Mouse (Mus musculus): ENCODE data around the gene Rai14. TPM values are rescaled to one million over a fixed set of nuclear protein-coding genes. Genes with fewer than 3 reads are reported as not detected.

The Rai14 gene
- polyA plus RNA-seq, 1 experiment: 27.4 TPM

DNA sequence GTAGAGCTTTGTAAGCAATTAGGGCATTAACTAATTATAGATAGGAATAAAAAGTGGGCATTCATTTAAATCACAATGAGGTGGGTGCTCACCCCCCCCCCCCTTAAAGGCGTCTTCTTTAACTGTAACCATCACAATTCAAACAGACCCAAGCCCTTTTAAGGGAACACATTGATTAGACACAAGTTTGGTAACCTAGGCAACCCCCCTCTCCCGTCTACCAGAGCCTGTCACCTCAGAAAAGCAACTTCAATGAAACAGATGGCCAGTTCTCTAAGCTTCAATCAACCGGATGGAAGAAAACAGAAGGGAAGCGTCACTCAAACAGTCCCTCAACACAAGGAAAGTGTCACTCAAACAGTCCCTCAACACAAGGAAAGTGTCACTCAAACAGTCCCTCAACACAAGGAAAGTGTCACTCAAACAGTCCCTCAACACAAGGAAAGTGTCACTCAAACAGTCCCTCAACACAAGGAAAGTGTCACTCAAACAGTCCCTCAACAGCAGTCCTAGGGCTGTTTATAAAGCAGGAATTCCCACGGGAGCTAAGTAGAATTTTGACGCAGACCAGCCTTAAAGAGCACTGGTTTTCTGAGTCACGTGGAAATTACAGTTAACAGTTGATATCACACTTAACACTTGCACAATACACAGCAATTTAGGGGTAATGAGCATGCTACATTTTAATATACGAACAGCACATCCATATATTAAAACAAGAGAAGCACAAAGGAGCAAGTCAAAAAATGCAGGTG is 59.1 kb downstream of the Rai14 start:
- H3K27me3 ChIP-seq (ENCODE audit: control insufficient read depth, insufficient read depth, insufficient read length): no peaks in the 10 kb centered on the region
- no peak overlapping the region for H3K4me3 ChIP-seq
- H3K36me3 ChIP-seq (ENCODE audit: control insufficient read depth, insufficient read depth): peaks cover 4% of the 10 kb centered on the region
- H3K4me2 ChIP-seq (ENCODE audit: low read depth): no peak overlapping the region
- no peak overlapping the region for H3ac ChIP-seq (ENCODE audit: control insufficient read depth, insufficient read length)
- peaks cover 79% of the 10 kb centered on the region for H3K79me2 ChIP-seq (ENCODE audit: control insufficient read depth, insufficient read depth)
- TF ChIP-seq TCF3 (IDR thresholded peaks at IDR 0.05; ENCODE audit: insufficient read length, low read depth) (no peak), POLR2A (IDR thresholded peaks at IDR 0.05; ENCODE audit: insufficient read length, low read depth) (no peak), POLR2AphosphoS2 (IDR thresholded peaks at IDR 0.05; ENCODE audit: insufficient read length, low read depth) (no peak), MYOG (IDR thresholded peaks at IDR 0.05; ENCODE audit: control insufficient read depth in 1 of 3, insufficient read depth in 1 of 3, insufficient read length in 2 of 3, low read depth in 2 of 3) (no peak), CEBPB (IDR thresholded peaks at IDR 0.05; ENCODE audit: insufficient read depth, poor library complexity, severe bottlenecking) (no peak), TCF12 (IDR thresholded peaks at IDR 0.05; ENCODE audit: insufficient read depth, poor library complexity, severe bottlenecking) (no peak), USF1 (IDR thresholded peaks at IDR 0.05; ENCODE audit: low read depth) (no peak), REST (IDR thresholded peaks at IDR 0.05; ENCODE audit: insufficient read depth, insufficient read length) (no peak), E2F4 (IDR thresholded peaks at IDR 0.05; ENCODE audit: insufficient read depth) (no peak), MAX (IDR thresholded peaks at IDR 0.05; ENCODE audit: low read depth) (no peak), MYOD1 (IDR thresholded peaks at IDR 0.05; ENCODE audit: control insufficient read depth in 1 of 3, insufficient read length in 2 of 3, low read depth in 2 of 3) (no peak), SRF (IDR thresholded peaks at IDR 0.05; ENCODE audit: control insufficient read depth, insufficient read length, low read depth) (no peak)

DNA sequence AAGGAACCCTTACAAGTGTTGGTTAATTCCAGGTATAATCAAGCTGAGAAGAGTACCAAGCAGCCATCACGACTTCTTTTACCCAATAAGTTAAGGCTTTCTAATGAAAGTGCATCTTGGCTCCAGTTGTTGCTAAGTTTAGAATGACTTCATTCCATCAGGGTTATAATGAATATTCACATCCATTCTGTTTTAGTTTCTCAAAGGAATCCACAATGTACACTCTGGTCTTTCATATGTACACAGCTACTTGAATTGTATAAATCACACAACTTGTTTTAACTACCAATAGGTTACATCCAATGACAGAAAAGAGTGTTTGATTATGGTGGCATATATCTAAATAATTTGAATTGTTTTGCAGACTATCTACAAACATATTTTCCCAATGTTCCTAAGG is 59.7 kb downstream of the Rai14 start:
- no peak for TF ChIP-seq POLR2A (IDR thresholded peaks at IDR 0.05; ENCODE audit: insufficient read length, low read depth)
- TF ChIP-seq REST (IDR thresholded peaks at IDR 0.05; ENCODE audit: insufficient read depth, insufficient read length): no peak
- no peak for TF ChIP-seq TCF3 (IDR thresholded peaks at IDR 0.05; ENCODE audit: insufficient read length, low read depth)
- no peak for TF ChIP-seq MAX (IDR thresholded peaks at IDR 0.05; ENCODE audit: low read depth)
- no peak for TF ChIP-seq MYOD1 (IDR thresholded peaks at IDR 0.05; ENCODE audit: control insufficient read depth in 1 of 3, insufficient read length in 2 of 3, low read depth in 2 of 3)
- TF ChIP-seq SRF (IDR thresholded peaks at IDR 0.05; ENCODE audit: control insufficient read depth, insufficient read length, low read depth): no peak
- TF ChIP-seq USF1 (IDR thresholded peaks at IDR 0.05; ENCODE audit: low read depth): no peak
- no peak for TF ChIP-seq POLR2AphosphoS2 (IDR thresholded peaks at IDR 0.05; ENCODE audit: insufficient read length, low read depth)
- TF ChIP-seq TCF12 (IDR thresholded peaks at IDR 0.05; ENCODE audit: insufficient read depth, poor library complexity, severe bottlenecking): no peak
- TF ChIP-seq CEBPB (IDR thresholded peaks at IDR 0.05; ENCODE audit: insufficient read depth, poor library complexity, severe bottlenecking): no peak
- no peak for TF ChIP-seq MYOG (IDR thresholded peaks at IDR 0.05; ENCODE audit: control insufficient read depth in 1 of 3, insufficient read depth in 1 of 3, insufficient read length in 2 of 3, low read depth in 2 of 3)
- TF ChIP-seq E2F4 (IDR thresholded peaks at IDR 0.05; ENCODE audit: insufficient read depth): no peak

DNA sequence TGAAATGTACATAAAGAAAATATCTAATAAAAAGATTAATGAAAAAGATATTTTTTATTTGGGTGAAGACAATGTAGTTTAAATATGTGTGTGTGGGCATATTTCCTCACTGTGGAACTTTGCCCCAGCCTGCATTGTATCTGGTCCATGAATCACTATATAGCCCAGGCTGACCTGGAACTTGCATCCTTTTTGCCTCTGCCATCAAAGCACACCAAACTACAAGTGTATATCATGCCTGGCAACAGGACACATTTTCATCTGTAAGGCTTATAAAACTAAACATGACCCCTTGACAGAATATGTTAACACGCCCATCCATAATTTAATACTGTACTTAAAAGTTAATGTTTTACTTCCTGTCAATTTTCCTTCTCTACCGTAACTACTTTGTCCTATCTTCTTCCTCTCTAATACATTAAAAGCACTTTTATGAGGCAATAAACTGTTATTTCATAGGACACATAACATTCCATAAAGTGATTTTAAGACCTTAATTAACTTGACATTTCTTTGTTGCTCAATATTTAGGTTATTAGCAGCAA is 61.4 kb downstream of the Rai14 start:
- no peak overlapping the region for H3ac ChIP-seq (ENCODE audit: control insufficient read depth, insufficient read length)
- TF ChIP-seq POLR2AphosphoS2 (IDR thresholded peaks at IDR 0.05; ENCODE audit: insufficient read length, low read depth) (no peak), MYOD1 (IDR thresholded peaks at IDR 0.05; ENCODE audit: control insufficient read depth in 1 of 3, insufficient read length in 2 of 3, low read depth in 2 of 3) (no peak), E2F4 (IDR thresholded peaks at IDR 0.05; ENCODE audit: insufficient read depth) (no peak), SRF (IDR thresholded peaks at IDR 0.05; ENCODE audit: control insufficient read depth, insufficient read length, low read depth) (no peak), TCF12 (IDR thresholded peaks at IDR 0.05; ENCODE audit: insufficient read depth, poor library complexity, severe bottlenecking) (no peak), POLR2A (IDR thresholded peaks at IDR 0.05; ENCODE audit: insufficient read length, low read depth) (no peak), USF1 (IDR thresholded peaks at IDR 0.05; ENCODE audit: low read depth) (no peak), MYOG (IDR thresholded peaks at IDR 0.05; ENCODE audit: control insufficient read depth in 1 of 3, insufficient read depth in 1 of 3, insufficient read length in 2 of 3, low read depth in 2 of 3) (no peak), REST (IDR thresholded peaks at IDR 0.05; ENCODE audit: insufficient read depth, insufficient read length) (no peak), MAX (IDR thresholded peaks at IDR 0.05; ENCODE audit: low read depth) (no peak)
- no peak overlapping the region for H3K4me3 ChIP-seq
- peaks cover 4% of the 10 kb centered on the region for H3K36me3 ChIP-seq (ENCODE audit: control insufficient read depth, insufficient read depth)
- no peak overlapping the region for H3K4me2 ChIP-seq (ENCODE audit: low read depth)
- H3K79me2 ChIP-seq (ENCODE audit: control insufficient read depth, insufficient read depth): peaks cover 89% of the 10 kb centered on the region
- H3K27me3 ChIP-seq (ENCODE audit: control insufficient read depth, insufficient read depth, insufficient read length): no peaks in the 10 kb centered on the region

More for the DNA sequence above, 59.7 kb downstream of the Rai14 start:
- Histone ChIP-seq H3K79me2 (ENCODE audit: control insufficient read depth, insufficient read depth) (peaks cover 81% of the 10 kb centered on the region), H3K36me3 (ENCODE audit: control insufficient read depth, insufficient read depth) (peaks cover 4% of the 10 kb centered on the region), H3K27me3 (ENCODE audit: control insufficient read depth, insufficient read depth, insufficient read length) (no peaks in the 10 kb centered on the region), H3ac (ENCODE audit: control insufficient read depth, insufficient read length) (no peak overlapping the region), H3K4me2 (ENCODE audit: low read depth) (no peak overlapping the region), H3K4me3 (no peak overlapping the region)

DNA sequence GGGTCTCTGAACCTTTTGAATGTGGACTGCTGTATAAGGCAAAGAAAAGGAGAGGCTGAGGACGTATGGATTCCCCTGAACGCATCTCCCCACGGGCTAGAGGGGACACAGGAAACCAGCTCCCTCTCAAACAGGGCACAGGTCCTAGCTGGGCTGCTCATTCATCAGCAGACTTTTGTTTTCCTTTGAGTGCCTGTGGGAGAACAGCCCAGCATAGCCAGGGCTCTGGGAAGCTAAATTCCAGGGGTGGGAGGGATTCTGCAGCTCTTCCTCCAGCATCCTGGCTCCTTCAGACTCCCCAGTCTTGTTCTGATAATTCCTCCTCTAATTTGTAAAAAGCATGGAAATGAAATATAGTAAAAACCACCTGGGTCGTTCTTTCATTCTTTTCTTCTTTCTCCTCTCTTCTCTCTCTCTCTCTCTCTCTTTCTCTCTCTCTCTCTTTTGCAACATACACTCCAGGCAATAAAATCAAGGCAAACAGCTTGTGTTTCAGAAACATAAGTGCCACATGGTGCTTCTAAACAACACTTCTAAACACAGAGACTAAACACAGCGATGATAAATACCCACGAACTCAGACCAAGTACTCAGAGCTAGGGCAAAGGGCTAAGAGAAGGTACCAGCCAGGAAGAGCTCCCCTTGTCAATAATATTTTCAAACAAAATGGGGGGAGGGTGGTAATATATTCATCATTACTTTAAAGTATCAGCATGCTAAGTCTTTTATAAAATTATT is 65.9 kb downstream of the Rai14 start:
- no peak overlapping the region for H3K4me2 ChIP-seq (ENCODE audit: low read depth)
- H3K36me3 ChIP-seq (ENCODE audit: control insufficient read depth, insufficient read depth): peaks cover 3% of the 10 kb centered on the region
- H3K79me2 ChIP-seq (ENCODE audit: control insufficient read depth, insufficient read depth): peaks cover 87% of the 10 kb centered on the region
- no peak overlapping the region for H3ac ChIP-seq (ENCODE audit: control insufficient read depth, insufficient read length)
- H3K4me3 ChIP-seq: no peak overlapping the region
- TF ChIP-seq SRF (IDR thresholded peaks at IDR 0.05; ENCODE audit: control insufficient read depth, insufficient read length, low read depth) (no peak), USF1 (IDR thresholded peaks at IDR 0.05; ENCODE audit: low read depth) (no peak)
- H3K27me3 ChIP-seq (ENCODE audit: control insufficient read depth, insufficient read depth, insufficient read length): no peaks in the 10 kb centered on the region
